8 mouse cellular contexts compared by ENCODE assay signal in genomic region chr6:18514480-18515352, GRCm38 (mm10). TPM values are rescaled to one million over a fixed set of nuclear protein-coding genes. Genes with fewer than 3 reads are reported as not detected.
A peak's percentile ranks its signal among the peaks of the same experiment; 100 is the strongest.
DNase-seq lines count a peak whose midpoint lies in the region; ATAC-seq and TF ChIP-seq lines count a peak whose summit lies in the region.

Gene Cttnbp2, minus strand, starts transcription at chr6:18514843.

- peak within 1 kb of the TSS; percentile 78 for H3K4me3 ChIP-seq in embryonic facial prominence, embryonic 14.5 days (ENCODE audit: low read depth, low read length)
- H3K4me3 ChIP-seq in limb, embryonic 14.5 days (replicated peaks; ENCODE audit: low read length): peak within 1 kb of the TSS; percentile 73
- H3K4me3 ChIP-seq in midbrain, embryonic 16.5 days (ENCODE audit: low read depth, low read length): peak within 1 kb of the TSS; percentile 79

- peaks cover 6% of the 10 kb centered on the region; the same call in 1 of the 2 replicates for H3K4me1 ChIP-seq in embryonic facial prominence, embryonic 14.5 days (ENCODE audit: control insufficient read depth, insufficient read depth, low read length)
- peaks cover 14% of the 10 kb centered on the region; the same call in 1 of the 2 replicates for H3K4me1 ChIP-seq in limb, embryonic 14.5 days (ENCODE audit: control insufficient read depth, insufficient read depth, low read length)
- peaks cover 20% of the 10 kb centered on the region for H3K4me1 ChIP-seq in midbrain, embryonic 16.5 days (ENCODE audit: control insufficient read depth, insufficient read depth, low read length)

- under 1% methylated on average over 32 of the region's 70 CpGs for WGBS in embryonic facial prominence, embryonic 14.5 days
- 2% methylated on average over 41 of the region's 70 CpGs for WGBS in limb, embryonic 14.5 days
- WGBS in midbrain, embryonic 16.5 days: under 1% methylated on average over 67 of the region's 70 CpGs

- 0 out of 2 replicates have a peak, but pooled peaks have one; percentile 39 for TF ChIP-seq POLR2A in limb, embryonic 14.5 days (IDR thresholded peaks at IDR 0.05; ENCODE audit: borderline replicate concordance, extremely low read depth, insufficient read depth, insufficient read length)

- H3K36me3 ChIP-seq in embryonic facial prominence, embryonic 14.5 days (ENCODE audit: control insufficient read depth, insufficient read depth, low read length): no peaks in the 10 kb centered on the region
- no peaks in the 10 kb centered on the region for H3K36me3 ChIP-seq in limb, embryonic 14.5 days (ENCODE audit: control insufficient read depth, insufficient read depth, low read length)
- no peaks in the 10 kb centered on the region for H3K36me3 ChIP-seq in midbrain, embryonic 16.5 days (ENCODE audit: control insufficient read depth, insufficient read depth, low read length)

- H3K4me2 ChIP-seq in embryonic facial prominence, embryonic 14.5 days (ENCODE audit: low read depth, low read length): peak within 1 kb of the TSS; percentile 87
- H3K4me2 ChIP-seq in limb, embryonic 14.5 days (replicated peaks; ENCODE audit: low read depth, low read length, severe bottlenecking): peak within 1 kb of the TSS; percentile 93
- H3K4me2 ChIP-seq in midbrain, embryonic 16.5 days (ENCODE audit: low read length): peak within 1 kb of the TSS; percentile 71

- H3K27ac ChIP-seq in embryonic facial prominence, embryonic 14.5 days (replicated peaks; ENCODE audit: low read depth, low read length): peak within 1 kb of the TSS; percentile 65
- H3K27ac ChIP-seq in limb, embryonic 14.5 days (replicated peaks; ENCODE audit: low read depth, low read length): no peak within 1 kb of the TSS
- peak within 1 kb of the TSS; percentile 90 for H3K27ac ChIP-seq in midbrain, embryonic 16.5 days (ENCODE audit: low read length)

- H3K9me3 ChIP-seq in embryonic facial prominence, embryonic 14.5 days (ENCODE audit: control insufficient read depth, low read length): peaks cover 8% of the 10 kb centered on the region; the same call in 1 of the 2 replicates
- 0 out of 2 replicates have a peak, but pooled peaks cover 5% of the 10 kb centered on the region for H3K9me3 ChIP-seq in limb, embryonic 14.5 days (ENCODE audit: control insufficient read depth, low read length)
- no peaks in the 10 kb centered on the region for H3K9me3 ChIP-seq in midbrain, embryonic 16.5 days (replicated peaks; ENCODE audit: control insufficient read depth, low read length, poor library complexity, severe bottlenecking)

- peak; percentile 96 for ATAC-seq in embryonic facial prominence, embryonic 14.5 days (ENCODE audit: low read depth)
- ATAC-seq in limb, embryonic 14.5 days (ENCODE audit: low FRiP score, low read depth): peak; percentile 95
- ATAC-seq in midbrain, embryonic 16.5 days: peak; percentile 96

- peak; percentile 7 to 27 for DNase-seq in spleen, postnatal 10 days (ENCODE audit: low spot score in 2 of 2)
- no peak for DNase-seq in spleen, postnatal 36 days (ENCODE audit: low spot score in 2 of 2)
- peak; percentile 90 for DNase-seq in embryonic facial prominence, embryonic 14.5 days (ENCODE audit: low spot score)
- peak; percentile 22 to 30 for DNase-seq in heart, adult 9 months (ENCODE audit: low spot score in 2 of 2)
- peak; percentile 52 for DNase-seq in kidney, adult 9 months
- DNase-seq in limb, embryonic 14.5 days (ENCODE audit: low spot score): peak; percentile 79
- DNase-seq in testis, postnatal 10 days (ENCODE audit: low spot score): peak; percentile 76

- H3K27me3 ChIP-seq in embryonic facial prominence, embryonic 14.5 days (replicated peaks; ENCODE audit: control insufficient read depth, insufficient read depth, low read length): peaks cover 11% of the 10 kb centered on the region
- H3K27me3 ChIP-seq in limb, embryonic 14.5 days (ENCODE audit: control insufficient read depth, insufficient read depth, low read length): no peaks in the 10 kb centered on the region
- no peaks in the 10 kb centered on the region; the same call in 1 of the 2 replicates for H3K27me3 ChIP-seq in midbrain, embryonic 16.5 days (ENCODE audit: control insufficient read depth, insufficient read depth, low read depth, low read length)

- H3K9ac ChIP-seq in embryonic facial prominence, embryonic 14.5 days (ENCODE audit: low read depth, low read length): peak within 1 kb of the TSS; percentile 87
- H3K9ac ChIP-seq in limb, embryonic 14.5 days (ENCODE audit: low read depth, low read length, severe bottlenecking): peak within 1 kb of the TSS; percentile 72
- peak within 1 kb of the TSS; percentile 97 for H3K9ac ChIP-seq in midbrain, embryonic 16.5 days (ENCODE audit: low read depth, low read length)

RNA-seq across cellular contexts. Expression of gene Cttnbp2, which starts in this region (rescaled TPM):
- 14.4 and 19.4 TPM in 2 replicates for polyA plus RNA-seq in embryonic facial prominence, embryonic 14.5 days (2014; fragmentation: Nextera tagmentation; extraction: Ambion mirVana)
- polyA plus RNA-seq in limb, embryonic 14.5 days (2012; rRNA removed): 20.3 and 21.3 TPM in 2 replicates
- polyA plus RNA-seq in limb, embryonic 14.5 days (2014; fragmentation: Nextera tagmentation; extraction: Ambion mirVana): 33.9 and 35.4 TPM in 2 replicates
- 57.3 and 58.7 TPM in 2 replicates for polyA plus RNA-seq in midbrain, embryonic 16.5 days (2015; fragmentation: Nextera tagmentation; extraction: Ambion mirVana)

Comparison
In these comparisons a context has a peak if more than half of its experiments do, and no peak if none do; other contexts are left out.
1. DNase-seq: peak in spleen, postnatal 10 days (2 of 2), embryonic facial prominence, embryonic 14.5 days (single experiment), heart, adult 9 months (2 of 2), kidney, adult 9 months (single experiment), limb, embryonic 14.5 days (single experiment) and testis, postnatal 10 days (single experiment); none in spleen, postnatal 36 days (0 of 2).
2. Peak in every context shown above with its lines, with median percentiles within 50 percentile points of each other: ATAC-seq, H3K4me2 ChIP-seq, H3K4me3 ChIP-seq and H3K9ac ChIP-seq.